Mouse (Mus musculus) urinary bladder, postnatal 14 days (tissue): ENCODE results near the gene Susd2.

ENCODE experiments used
- DNase-seq: peaks from one replicate; pipeline ENCODE4 v3.0.0; 2021; ENCODE audit warnings: low spot score

Susd2 gene

DNA sequence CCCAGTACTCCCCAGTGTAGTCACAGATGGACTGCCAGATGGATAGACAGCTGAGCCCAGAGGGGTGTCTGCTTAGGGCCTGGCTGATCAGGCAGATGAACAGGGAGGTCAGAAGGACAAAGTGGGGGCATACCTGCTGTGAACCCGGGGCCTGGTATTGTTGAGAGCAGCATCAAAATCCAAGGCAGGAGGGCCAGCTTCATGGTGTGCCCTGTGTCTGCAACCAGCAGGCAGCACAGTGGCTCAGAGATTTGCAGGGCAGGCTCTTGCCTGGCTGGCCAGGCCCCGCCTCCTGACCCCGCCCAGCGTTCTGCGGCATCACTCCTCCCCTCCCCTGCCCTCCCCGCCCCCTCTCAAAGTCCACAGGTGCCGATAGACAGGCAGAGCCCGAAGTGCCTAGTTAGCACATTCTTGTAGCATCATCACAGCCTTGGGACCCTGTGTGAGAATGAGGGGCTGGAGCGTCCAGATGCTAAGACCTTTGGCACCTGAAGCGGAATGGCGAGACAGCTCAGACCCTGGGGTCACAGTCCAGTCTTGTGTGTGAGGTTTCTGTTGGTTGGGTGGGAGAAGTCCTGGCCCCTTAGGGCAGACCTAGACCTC, at the start of gene Susd2:
TSS of gene Susd2 (minus strand) at position 268 of the 603 bp plus-strand sequence.
- DNase-seq, result peak; percentile 68

DNA sequence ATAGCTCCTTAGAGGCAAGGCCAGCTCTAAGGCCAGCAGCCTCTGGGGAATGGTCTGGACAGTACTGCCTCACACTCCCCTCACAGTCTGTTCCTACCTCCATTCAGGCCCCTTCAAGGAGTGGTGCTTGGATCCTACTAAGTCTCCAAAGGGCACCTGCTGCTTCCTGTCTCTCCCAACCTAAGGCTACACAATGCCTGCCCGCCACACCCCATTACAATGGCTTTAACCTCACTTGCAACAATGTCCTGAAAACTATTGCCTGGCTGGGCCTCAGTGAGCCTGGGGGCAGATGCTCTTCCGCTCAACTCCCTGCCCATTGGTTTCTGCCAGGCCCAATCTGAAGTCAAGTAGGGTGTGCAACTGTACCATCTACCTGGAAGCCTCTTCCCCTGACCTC, 44.8 kb upstream of the Susd2 start:
- no peak for DNase-seq

- no peak for DNase-seq
Observed at GRCm38 (mm10) chr10:75686724-75687123, 42.9 kb upstream of the Susd2 start.

GRCm38 (mm10) chr10:75684035-75685004, 40.5 kb upstream of the Susd2 start:
- DNase-seq, result no peak

GRCm38 (mm10) chr10:75680574-75681001, 36.8 kb upstream of the Susd2 start:
- DNase-seq, result no peak

GRCm38 (mm10) chr10:75679204-75679603, 35.4 kb upstream of the Susd2 start:
- no peak for DNase-seq

- DNase-seq, result no peak
Observed at GRCm38 (mm10) chr10:75677989-75678388, 34.2 kb upstream of the Susd2 start.

DNA sequence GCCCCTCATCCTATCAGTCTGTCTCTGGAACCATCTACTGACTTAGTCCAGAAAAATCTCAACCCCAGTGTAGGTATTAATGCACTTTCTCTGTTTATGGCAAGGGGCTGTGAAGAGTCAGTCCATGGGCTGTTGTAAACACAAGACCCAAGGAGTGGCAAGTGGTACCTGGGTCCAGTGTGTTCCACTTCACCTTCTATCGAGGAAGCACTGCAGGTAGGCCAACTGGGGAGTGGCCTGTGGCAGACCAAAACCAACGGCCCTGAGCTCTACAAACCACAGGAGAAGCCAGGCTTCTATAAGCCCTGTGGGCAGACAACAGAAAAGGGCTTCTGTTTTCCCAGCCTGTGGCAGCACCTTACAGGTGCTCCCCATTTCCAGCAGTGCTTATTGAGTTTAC, 33.8 kb upstream of the Susd2 start:
- DNase-seq, result no peak

GRCm38 (mm10) chr10:75676819-75677565, 33.2 kb upstream of the Susd2 start:
- no peak for DNase-seq

GRCm38 (mm10) chr10:75676286-75676685, 32.5 kb upstream of the Susd2 start:
- no peak for DNase-seq

DNA sequence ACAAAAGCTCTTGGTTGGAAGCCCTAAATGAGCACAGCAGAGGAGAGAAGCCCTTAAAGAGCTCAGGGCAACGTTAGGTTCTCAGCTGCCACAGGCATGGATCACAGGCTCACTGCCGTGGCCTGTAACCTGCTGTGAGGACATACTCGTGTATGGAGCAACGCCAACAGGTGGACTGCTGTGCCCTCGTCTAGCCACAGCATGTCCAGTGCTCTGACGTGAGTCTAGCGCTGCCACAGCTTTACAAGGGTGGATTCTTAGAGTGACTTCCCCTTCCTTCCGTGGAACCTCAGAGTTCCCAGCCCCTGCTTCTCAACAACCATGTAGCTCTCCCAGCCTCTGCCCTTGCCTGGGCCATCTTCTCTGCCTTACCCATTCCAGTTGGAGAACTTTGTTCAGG, 31.8 kb upstream of the Susd2 start:
- no peak for DNase-seq

DNA sequence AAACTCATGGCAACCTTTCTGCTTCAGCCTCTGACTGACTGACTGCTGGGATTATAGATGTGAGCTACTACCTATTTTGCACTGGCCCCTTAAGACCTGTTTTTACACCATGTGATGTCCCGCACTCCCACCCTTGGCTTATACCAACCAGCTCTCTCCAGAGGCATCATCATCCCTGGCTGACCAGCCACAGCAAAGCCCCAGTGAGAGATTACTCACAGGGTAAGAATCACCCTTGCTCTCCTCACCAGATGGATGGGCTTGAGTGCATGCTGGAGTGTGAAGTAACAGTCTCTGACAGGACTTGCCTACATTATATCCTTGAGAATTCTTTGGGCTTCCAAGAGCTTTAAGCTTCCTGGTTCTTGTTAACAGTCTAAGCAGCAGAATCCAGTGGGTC, 26.1 kb upstream of the Susd2 start:
- no peak for DNase-seq

GRCm38 (mm10) chr10:75667911-75668270, 24.1 kb upstream of the Susd2 start:
- DNase-seq, result peak; percentile 75

GRCm38 (mm10) chr10:75667115-75667910, 23.5 kb upstream of the Susd2 start:
- peak; percentile 71 for DNase-seq

- DNase-seq, result no peak
Observed at GRCm38 (mm10) chr10:75666451-75667030, 22.7 kb upstream of the Susd2 start.

- DNase-seq, result no peak
Observed at GRCm38 (mm10) chr10:75664673-75665270, 21.0 kb upstream of the Susd2 start.

DNA sequence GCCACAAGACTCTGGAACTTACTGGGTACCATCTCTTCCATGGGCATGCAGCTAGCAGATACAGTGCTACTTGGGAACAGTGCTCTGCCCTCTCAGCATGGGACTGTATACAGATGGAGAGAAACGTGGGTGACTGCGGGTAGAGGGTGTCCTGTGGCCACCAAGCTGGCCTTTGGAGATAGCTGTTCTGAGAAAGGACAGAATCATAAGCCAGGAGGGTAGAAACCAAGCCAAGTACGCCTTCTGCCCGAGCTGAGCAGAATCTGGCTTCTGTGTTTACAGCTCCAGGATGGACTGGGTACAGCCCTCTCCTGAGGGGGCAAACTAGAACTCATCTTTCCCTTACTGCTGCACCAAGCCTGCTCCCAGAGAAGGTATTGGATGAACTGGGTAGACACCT, 18.8 kb upstream of the Susd2 start:
- no peak for DNase-seq

GRCm38 (mm10) chr10:75661876-75662275, 18.1 kb upstream of the Susd2 start:
- DNase-seq, result no peak

DNA sequence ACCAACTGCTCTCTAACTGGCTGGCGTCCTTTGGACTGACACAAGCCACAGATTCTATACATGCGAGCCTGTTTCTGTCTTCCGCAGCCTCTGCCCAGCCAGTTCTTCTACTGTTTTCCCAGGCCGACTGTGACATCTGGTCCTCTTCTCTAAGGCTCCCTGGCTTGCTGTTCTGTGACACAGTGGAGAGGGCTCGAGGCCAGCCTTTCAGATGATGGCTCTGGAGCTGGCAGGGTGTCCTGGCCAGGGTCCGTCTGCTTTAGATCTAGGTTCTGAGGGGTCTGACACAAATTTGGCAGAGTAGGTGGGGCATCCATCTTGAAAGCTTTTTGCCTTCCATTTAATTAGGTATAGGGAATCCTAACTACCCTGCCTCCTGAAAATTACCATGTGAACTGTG, 17.6 kb upstream of the Susd2 start:
- no peak for DNase-seq

- DNase-seq, result no peak
Observed at GRCm38 (mm10) chr10:75657772-75658171, 14.0 kb upstream of the Susd2 start.

DNA sequence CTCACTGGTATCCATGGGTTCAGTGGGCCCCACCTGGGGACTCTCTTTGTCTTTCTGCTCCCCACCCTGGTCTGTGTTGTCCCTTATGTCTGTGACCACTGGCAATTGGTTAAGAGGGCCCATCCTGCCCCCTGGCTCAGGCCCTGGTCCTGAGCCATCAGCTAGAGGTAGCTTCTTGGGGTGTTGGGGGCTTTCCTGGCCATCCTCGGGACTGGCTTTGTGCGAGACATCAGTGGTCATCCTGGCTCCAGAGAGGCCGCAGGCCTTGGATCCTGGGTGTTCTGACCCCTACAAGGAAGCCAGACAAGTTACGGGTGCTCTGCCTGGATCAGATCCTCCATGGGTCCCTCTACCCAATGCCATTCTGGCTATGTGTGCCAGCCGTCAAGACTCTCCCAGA, 13.4 kb upstream of the Susd2 start:
- DNase-seq, result no peak
